Mouse (Mus musculus) embryonic facial prominence, embryonic 15.5 days (tissue): ENCODE measurements around the gene Vmn1r58. TPM values are rescaled to one million over a fixed set of nuclear protein-coding genes. Genes with fewer than 3 reads are reported as not detected.
"Not testable (repeated sequence)": the region's sequence is repeated elsewhere in the genome, so short reads cannot be mapped to it uniquely, and the experiment has no call there.

Experiments
- ATAC-seq: fragments of 200-750 bp; cut with Nextera tagmentation; 2 replicates; pipeline ENCODE4 v1.8.0; 2017; ENCODE audit warnings: low read depth, moderate TSS enrichment; ENCODE audit not compliant: insufficient number of reproducible peaks, low FRiP score, low TSS enrichment
- H3K27ac ChIP-seq: fragments of 300-500 bp; sonication (generic); replicated peaks from 2 replicates; pipeline ENCODE4 v1.5.1; 2015; ENCODE audit warnings: mild to moderate bottlenecking, inconsistent platforms
- H3K27me3 ChIP-seq: fragments of 300-500 bp; sonication (generic); 2 replicates; pipeline ENCODE4 v1.6.1; 2015; ENCODE audit warnings: inconsistent platforms
- H3K36me3 ChIP-seq: fragments of 300-500 bp; sonication (generic); 2 replicates; pipeline ENCODE4 v1.6.1; 2015; ENCODE audit warnings: mild to moderate bottlenecking, inconsistent platforms
- H3K4me1 ChIP-seq: fragments of 300-500 bp; sonication (generic); 2 replicates; pipeline ENCODE4 v1.6.1; 2015; ENCODE audit warnings: inconsistent platforms
- H3K4me2 ChIP-seq: fragments of 300-500 bp; sonication (generic); replicated peaks from 2 replicates; pipeline ENCODE4 v1.6.1; 2015; ENCODE audit warnings: mild to moderate bottlenecking, inconsistent platforms
- H3K4me3 ChIP-seq: fragments of 300-500 bp; sonication (generic); replicated peaks from 2 replicates; pipeline ENCODE4 v1.5.1; 2015; ENCODE audit warnings: mild to moderate bottlenecking, inconsistent platforms
- H3K9ac ChIP-seq: fragments of 300-500 bp; sonication (generic); 2 replicates; pipeline ENCODE4 v1.6.1; 2015; ENCODE audit warnings: inconsistent platforms
- H3K9me3 ChIP-seq: fragments of 300-500 bp; sonication (generic); replicated peaks from 2 replicates; pipeline ENCODE4 v1.6.1; 2016; ENCODE audit warnings: inconsistent platforms
- WGBS: fragments of 180-500 bp; shearing (Covaris S2); methylation state at CpG from one replicate; pipeline ENCODE4 v1.1.7; 2015; 5-methylcytosine and 5-hydroxymethylcytosine counted together
- polyA plus RNA-seq: library from polyadenylated mRNA; unstranded; fragments of >200 nt; fragmentation: Nextera tagmentation; extraction: Ambion mirVana; gene quantifications from 2 replicates; pipeline ENCODE4 v1.2.1, GENCODE M21; 2015

Gene Vmn1r58
- polyA plus RNA-seq, result 0.04 TPM in 1 of 2 replicates, not detected in the other

DNA sequence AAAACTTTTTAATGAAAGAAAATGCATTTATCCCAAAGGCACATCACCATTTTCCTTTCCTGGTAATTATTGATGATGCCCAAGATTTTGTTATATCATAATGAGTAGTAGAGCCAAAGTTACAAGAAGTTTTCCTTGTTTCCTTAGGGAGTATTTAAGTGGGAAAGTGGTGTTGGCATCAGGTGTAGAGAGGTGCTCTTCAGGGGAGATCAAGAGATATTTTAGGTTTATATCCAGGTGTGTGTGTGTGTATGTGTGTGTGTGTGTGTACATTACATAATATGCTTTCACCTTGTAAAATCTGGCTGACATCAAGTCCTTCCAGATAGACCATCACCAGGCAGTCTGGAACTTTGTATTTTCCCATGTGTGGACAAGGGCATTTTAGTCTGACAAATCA, at the start of gene Vmn1r58:
Gene Vmn1r58 (minus strand): TSS at position 101 of the 400 bp plus-strand sequence.
- H3K9ac ChIP-seq, H3K27me3 ChIP-seq, H3K36me3 ChIP-seq, H3K4me3 ChIP-seq, H3K27ac ChIP-seq, ATAC-seq, H3K9me3 ChIP-seq, H3K4me2 ChIP-seq, H3K4me1 ChIP-seq: not testable (repeated sequence)

DNA sequence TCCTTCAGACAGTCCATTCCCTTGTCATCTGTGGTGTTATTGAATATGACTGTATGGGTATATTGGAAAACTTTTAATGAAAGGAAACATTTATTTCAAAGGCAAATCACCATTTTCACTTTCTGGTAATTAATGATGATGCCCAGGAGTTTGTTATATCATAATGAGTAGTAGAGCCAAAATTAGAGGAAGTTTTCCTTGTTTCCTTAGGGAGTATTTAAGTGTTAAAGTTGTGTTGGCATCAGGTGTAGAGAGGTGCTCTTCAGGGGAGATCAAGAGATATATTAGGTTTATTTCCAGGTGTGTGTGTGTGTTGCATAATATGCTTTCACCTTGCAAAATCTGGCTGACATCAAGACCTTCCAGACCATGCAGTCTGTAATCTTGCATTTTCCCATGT, 43.5 kb upstream of the Vmn1r58 start, which contains the start of gene Vmn1r59:
Gene Vmn1r59 (minus strand): TSS at position 101 of the 400 bp plus-strand sequence.
- H3K4me1 ChIP-seq, result no peaks in the 10 kb centered on the region
- H3K9ac ChIP-seq, result no peak within 1 kb of the TSS
- no peak within 1 kb of the TSS for H3K27ac ChIP-seq
- peaks cover 19% of the 10 kb centered on the region; the same call in 1 of the 2 replicates for H3K9me3 ChIP-seq
- H3K4me2 ChIP-seq, result no peak within 1 kb of the TSS
- H3K36me3 ChIP-seq, result no peaks in the 10 kb centered on the region
- H3K4me3 ChIP-seq, result no peak within 1 kb of the TSS
- ATAC-seq, result no peak
- no peaks in the 10 kb centered on the region for H3K27me3 ChIP-seq

DNA sequence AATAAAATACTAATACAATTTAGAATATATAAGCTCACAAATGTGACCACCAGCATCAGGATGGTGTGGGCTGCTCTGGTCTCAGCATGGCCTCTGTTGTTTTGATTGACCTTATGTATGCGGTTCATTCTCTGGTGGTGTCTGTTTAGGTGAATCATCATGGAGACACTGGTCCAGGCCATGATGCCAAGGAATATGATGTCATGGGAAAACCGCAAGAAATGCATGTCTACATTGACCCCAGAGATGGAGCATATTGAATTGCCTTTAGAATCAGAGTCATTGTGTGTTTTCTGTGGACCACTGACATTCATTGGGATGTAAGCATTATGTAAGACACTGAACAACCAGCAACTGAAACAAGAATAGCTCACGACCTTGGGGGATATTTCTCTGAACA, 40.8 kb upstream of the Vmn1r58 start:
- H3K27me3 ChIP-seq, H3K9ac ChIP-seq, H3K36me3 ChIP-seq, ATAC-seq, H3K4me1 ChIP-seq, H3K4me3 ChIP-seq, H3K4me2 ChIP-seq, H3K27ac ChIP-seq: not testable (repeated sequence)
- WGBS, result 61% methylated on average over 3 of the region's 3 CpGs
- peaks cover 19% of the 10 kb centered on the region; the same call in 1 of the 2 replicates for H3K9me3 ChIP-seq

DNA sequence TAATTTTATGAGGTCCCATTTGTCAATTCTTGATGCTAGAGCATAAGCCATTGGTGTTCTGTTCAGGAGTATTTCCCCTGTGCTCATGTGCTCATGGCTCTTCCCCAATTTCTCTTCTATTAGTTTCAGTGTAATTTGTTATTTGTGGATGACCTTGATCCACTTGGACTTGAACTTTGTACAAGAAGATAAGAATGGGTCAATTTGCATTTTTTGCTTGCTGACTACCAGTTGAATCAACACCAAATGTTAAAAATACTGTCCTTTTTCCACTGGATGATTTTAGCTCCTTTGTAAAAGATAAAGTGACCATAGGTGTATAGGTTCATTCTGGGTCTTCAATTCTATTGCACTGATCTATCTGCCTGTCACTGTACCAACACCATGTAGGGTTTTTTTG, 35.4 kb upstream of the Vmn1r58 start:
- 0 out of 2 replicates have a peak, but pooled peaks cover 5% of the 10 kb centered on the region for H3K9me3 ChIP-seq
- no peak overlapping the region for H3K4me3 ChIP-seq
- H3K9ac ChIP-seq, result no peak overlapping the region
- no peak overlapping the region for H3K4me2 ChIP-seq
- ATAC-seq, result no peak
- no peaks in the 10 kb centered on the region for H3K27me3 ChIP-seq
- no peaks in the 10 kb centered on the region for H3K4me1 ChIP-seq
- H3K36me3 ChIP-seq, result no peaks in the 10 kb centered on the region
- H3K27ac ChIP-seq, result no peak overlapping the region

DNA sequence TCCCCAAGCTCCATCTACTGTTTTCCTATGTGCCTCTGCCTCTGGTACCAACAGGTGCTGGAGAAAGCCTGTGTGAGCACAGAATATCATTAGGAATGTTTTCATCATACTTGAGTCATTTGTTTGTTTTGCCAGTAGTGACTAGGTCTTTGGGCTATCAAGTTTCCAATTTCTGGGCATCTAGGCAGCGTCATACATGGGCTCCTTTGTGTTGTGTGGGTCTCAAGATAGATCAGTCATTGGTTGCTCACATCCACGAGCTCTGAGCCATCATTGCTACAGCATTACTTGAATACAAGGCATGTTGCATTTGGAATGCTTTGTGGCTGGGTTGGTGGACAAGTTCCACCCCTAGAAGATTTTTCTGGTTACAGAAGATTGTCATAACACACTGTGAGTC, 7.0 kb downstream of the Vmn1r58 start:
- 29% methylated on average over 2 of the region's 2 CpGs for WGBS
- Histone ChIP-seq H3K9me3 (no peaks in the 10 kb centered on the region), H3K4me2 (no peak overlapping the region), H3K4me1 (no peaks in the 10 kb centered on the region), H3K9ac (no peak overlapping the region), H3K27me3 (no peaks in the 10 kb centered on the region), H3K36me3 (no peaks in the 10 kb centered on the region), H3K27ac (no peak overlapping the region), H3K4me3 (no peak overlapping the region)
- no peak for ATAC-seq

DNA sequence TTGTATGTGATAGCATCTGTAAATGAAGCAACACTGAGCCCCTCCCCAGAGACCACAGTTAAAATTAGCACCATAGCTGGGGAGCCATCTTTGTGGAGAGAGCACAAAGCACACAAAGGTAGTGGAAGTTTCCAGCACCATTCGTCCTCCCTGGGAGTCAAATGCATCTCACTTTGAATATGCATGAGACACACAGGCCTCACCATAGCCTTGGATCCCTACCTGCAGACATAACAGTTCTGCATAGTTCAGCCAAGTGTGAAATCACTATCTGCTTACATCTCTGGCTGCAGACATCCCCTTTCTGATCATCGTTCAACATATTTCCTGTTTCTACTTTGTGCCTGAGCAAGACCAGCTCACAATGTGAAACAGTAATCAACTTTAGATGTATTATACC, 46.5 kb downstream of the Vmn1r58 start:
- Histone ChIP-seq H3K27me3 (no peaks in the 10 kb centered on the region), H3K9me3 (0 out of 2 replicates have a peak, but pooled peaks cover 6% of the 10 kb centered on the region), H3K4me3 (no peak overlapping the region), H3K27ac (no peak overlapping the region), H3K4me1 (no peaks in the 10 kb centered on the region), H3K4me2 (no peak overlapping the region), H3K36me3 (no peaks in the 10 kb centered on the region), H3K9ac (no peak overlapping the region)
- no peak for ATAC-seq
- WGBS, result 74% methylated on average over 2 of the region's 2 CpGs

DNA sequence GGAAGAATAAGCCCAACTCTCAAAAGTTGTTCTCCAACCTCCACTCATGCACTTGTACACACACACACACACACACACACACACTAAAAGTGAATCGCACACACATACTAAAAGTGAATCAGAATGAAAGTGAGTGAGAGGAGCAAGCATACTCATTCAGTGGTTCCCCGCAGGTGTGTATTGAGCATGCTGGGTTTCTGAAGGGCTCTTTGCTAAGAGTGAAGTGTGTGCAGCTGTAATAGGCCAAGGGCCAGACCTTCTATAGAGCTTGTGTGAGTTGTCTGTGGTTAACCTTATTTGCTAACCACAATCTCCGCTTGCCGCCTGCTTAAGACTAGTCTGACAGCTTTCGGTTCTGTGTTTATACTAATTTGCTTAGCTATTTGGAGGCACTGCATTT, 49.6 kb downstream of the Vmn1r58 start:
- Histone ChIP-seq H3K4me1 (no peaks in the 10 kb centered on the region), H3K4me3 (no peak overlapping the region), H3K4me2 (no peak overlapping the region), H3K27me3 (no peaks in the 10 kb centered on the region), H3K9ac (no peak overlapping the region), H3K36me3 (no peaks in the 10 kb centered on the region), H3K9me3 (0 out of 2 replicates have a peak, but pooled peaks cover 14% of the 10 kb centered on the region), H3K27ac (no peak overlapping the region)
- no peak for ATAC-seq
- WGBS, result 94% methylated on average over 5 of the region's 5 CpGs

Other genes with a start within 250 kb of the Vmn1r58 start
- not detected in 2 replicates for gene Vmn1r56, start 216.6 kb downstream of the Vmn1r58 start, polyA plus RNA-seq
- not detected in 2 replicates for gene Vmn1r57, start 194.9 kb downstream of the Vmn1r58 start, polyA plus RNA-seq
- gene Gm5065, start 62.9 kb downstream of the Vmn1r58 start, polyA plus RNA-seq, result not detected in 2 replicates
- gene Nlrp2, start 62.4 kb downstream of the Vmn1r58 start, polyA plus RNA-seq, result not detected in 2 replicates
- not detected in 2 replicates for gene Vmn1r59, start 43.4 kb upstream of the Vmn1r58 start, polyA plus RNA-seq
- gene Vmn2r28, start 80.6 kb upstream of the Vmn1r58 start, polyA plus RNA-seq, result not detected in 2 replicates
- gene Vmn1r60, start 133.9 kb upstream of the Vmn1r58 start, polyA plus RNA-seq, result not detected in 2 replicates
- not detected in 2 replicates for gene Vmn1r61, start 199.9 kb upstream of the Vmn1r58 start, polyA plus RNA-seq